Mouse (Mus musculus): ENCODE measurements around the gene Atad1.

- no peak for TF ChIP-seq CTCF (IDR thresholded peaks at IDR 0.05; ENCODE audit: borderline replicate concordance, extremely low read depth, insufficient read depth, insufficient read length)
- no peak for TF ChIP-seq POLR2A (IDR thresholded peaks at IDR 0.05; ENCODE audit: borderline replicate concordance, extremely low read depth, insufficient read depth, insufficient read length, poor library complexity, severe bottlenecking)
Measured at GRCm38 (mm10) chr19:32653122-32653521, 86.5 kb downstream of the Atad1 start.
